Mouse (Mus musculus): ENCODE results near the gene Wdr66.
A peak's percentile ranks its signal among the peaks of the same experiment; 100 is the strongest.

Gene Wdr66

GRCm38 (mm10) chr5:123297830-123298229, 45.9 kb downstream of the Wdr66 start:
- H3K27me3 ChIP-seq (ENCODE audit: insufficient read depth, low read length): peaks cover 39% of the 10 kb centered on the region
- H3K4me3 ChIP-seq (replicated peaks; ENCODE audit: low read length): no peak overlapping the region
- H3K9me3 ChIP-seq (ENCODE audit: low read length): no peaks in the 10 kb centered on the region
- H3K36me3 ChIP-seq (ENCODE audit: insufficient read depth, low read length): no peaks in the 10 kb centered on the region
- H3K4me1 ChIP-seq (replicated peaks; ENCODE audit: low read depth, low read length): peaks cover 40% of the 10 kb centered on the region
- TF ChIP-seq CTCF (conservative IDR thresholded peaks at IDR 0.05; ENCODE audit: low read length) (no peak), NANOG (IDR thresholded peaks at IDR 0.05; ENCODE audit: borderline replicate concordance, low read length) (no peak), POU5F1 (IDR thresholded peaks at IDR 0.05; ENCODE audit: borderline replicate concordance, low read length) (no peak)

- H3K9me3 ChIP-seq (ENCODE audit: low read length): no peaks in the 10 kb centered on the region
- H3K4me3 ChIP-seq (replicated peaks; ENCODE audit: low read length): no peak overlapping the region
- H3K27me3 ChIP-seq (ENCODE audit: insufficient read depth, low read length): peaks cover 36% of the 10 kb centered on the region
- H3K36me3 ChIP-seq (ENCODE audit: insufficient read depth, low read length): no peaks in the 10 kb centered on the region
- peaks cover 44% of the 10 kb centered on the region for H3K4me1 ChIP-seq (replicated peaks; ENCODE audit: low read depth, low read length)
- TF ChIP-seq POU5F1 (IDR thresholded peaks at IDR 0.05; ENCODE audit: borderline replicate concordance, low read length): peak; percentile 83; the same call in 1 of the 2 replicates
- TF ChIP-seq CTCF (conservative IDR thresholded peaks at IDR 0.05; ENCODE audit: low read length): peak; percentile 61
- TF ChIP-seq NANOG (IDR thresholded peaks at IDR 0.05; ENCODE audit: borderline replicate concordance, low read length): no peak
Observed at GRCm38 (mm10) chr5:123298526-123298925, 46.6 kb downstream of the Wdr66 start.

- Histone ChIP-seq H3K4me3 (replicated peaks; ENCODE audit: low read length) (no peak overlapping the region), H3K9me3 (ENCODE audit: low read length) (no peaks in the 10 kb centered on the region)
- TF ChIP-seq POU5F1 (IDR thresholded peaks at IDR 0.05; ENCODE audit: borderline replicate concordance, low read length) (no peak), CTCF (conservative IDR thresholded peaks at IDR 0.05; ENCODE audit: low read length) (no peak), NANOG (IDR thresholded peaks at IDR 0.05; ENCODE audit: borderline replicate concordance, low read length) (no peak)
Observed at GRCm38 (mm10) chr5:123300496-123301034, 48.7 kb downstream of the Wdr66 start.

GRCm38 (mm10) chr5:123301780-123302521, 50.0 kb downstream of the Wdr66 start:
- Histone ChIP-seq H3K4me1 (replicated peaks; ENCODE audit: low read depth, low read length) (peaks cover 38% of the 10 kb centered on the region), H3K9me3 (ENCODE audit: low read length) (no peaks in the 10 kb centered on the region), H3K36me3 (ENCODE audit: insufficient read depth, low read length) (no peaks in the 10 kb centered on the region), H3K4me3 (replicated peaks; ENCODE audit: low read length) (no peak overlapping the region), H3K27me3 (ENCODE audit: insufficient read depth, low read length) (peaks cover 22% of the 10 kb centered on the region)
- TF ChIP-seq CTCF (conservative IDR thresholded peaks at IDR 0.05; ENCODE audit: low read length): no peak
- TF ChIP-seq POU5F1 (IDR thresholded peaks at IDR 0.05; ENCODE audit: borderline replicate concordance, low read length): no peak
- no peak for TF ChIP-seq NANOG (IDR thresholded peaks at IDR 0.05; ENCODE audit: borderline replicate concordance, low read length)

More at GRCm38 (mm10) chr5:123300496-123301034, 48.7 kb downstream of the Wdr66 start:
- H3K27me3 ChIP-seq (ENCODE audit: insufficient read depth, low read length): peaks cover 27% of the 10 kb centered on the region
- peaks cover 44% of the 10 kb centered on the region for H3K4me1 ChIP-seq (replicated peaks; ENCODE audit: low read depth, low read length)
- H3K36me3 ChIP-seq (ENCODE audit: insufficient read depth, low read length): no peaks in the 10 kb centered on the region

GRCm38 (mm10) chr5:123307630-123308282, 55.9 kb downstream of the Wdr66 start:
- H3K4me1 ChIP-seq (replicated peaks; ENCODE audit: low read depth, low read length): peaks cover 20% of the 10 kb centered on the region
- TF ChIP-seq POU5F1 (IDR thresholded peaks at IDR 0.05; ENCODE audit: borderline replicate concordance, low read length): no peak
- TF ChIP-seq NANOG (IDR thresholded peaks at IDR 0.05; ENCODE audit: borderline replicate concordance, low read length): no peak
- TF ChIP-seq CTCF (conservative IDR thresholded peaks at IDR 0.05; ENCODE audit: low read length): no peak
- no peaks in the 10 kb centered on the region for H3K9me3 ChIP-seq (ENCODE audit: low read length)
- no peak overlapping the region for H3K4me3 ChIP-seq (replicated peaks; ENCODE audit: low read length)
- H3K27me3 ChIP-seq (ENCODE audit: insufficient read depth, low read length): peaks cover 17% of the 10 kb centered on the region; the same call in 1 of the 2 replicates
- no peaks in the 10 kb centered on the region for H3K36me3 ChIP-seq (ENCODE audit: insufficient read depth, low read length)

- TF ChIP-seq POU5F1 (IDR thresholded peaks at IDR 0.05; ENCODE audit: borderline replicate concordance, low read length) (no peak), NANOG (IDR thresholded peaks at IDR 0.05; ENCODE audit: borderline replicate concordance, low read length) (no peak), CTCF (conservative IDR thresholded peaks at IDR 0.05; ENCODE audit: low read length) (no peak)
- no peaks in the 10 kb centered on the region for H3K9me3 ChIP-seq (ENCODE audit: low read length)
Observed at GRCm38 (mm10) chr5:123309816-123310215, 57.9 kb downstream of the Wdr66 start.

GRCm38 (mm10) chr5:123310221-123310620, 58.3 kb downstream of the Wdr66 start:
- H3K9me3 ChIP-seq (ENCODE audit: low read length): no peaks in the 10 kb centered on the region
- H3K4me1 ChIP-seq (replicated peaks; ENCODE audit: low read depth, low read length): peaks cover 26% of the 10 kb centered on the region
- peaks cover 9% of the 10 kb centered on the region; the same call in 1 of the 2 replicates for H3K27me3 ChIP-seq (ENCODE audit: insufficient read depth, low read length)
- TF ChIP-seq POU5F1 (IDR thresholded peaks at IDR 0.05; ENCODE audit: borderline replicate concordance, low read length) (no peak), CTCF (conservative IDR thresholded peaks at IDR 0.05; ENCODE audit: low read length) (no peak), NANOG (IDR thresholded peaks at IDR 0.05; ENCODE audit: borderline replicate concordance, low read length) (no peak)
- no peak overlapping the region for H3K4me3 ChIP-seq (replicated peaks; ENCODE audit: low read length)
- H3K36me3 ChIP-seq (ENCODE audit: insufficient read depth, low read length): no peaks in the 10 kb centered on the region

More at GRCm38 (mm10) chr5:123309816-123310215, 57.9 kb downstream of the Wdr66 start:
- Histone ChIP-seq H3K4me3 (replicated peaks; ENCODE audit: low read length) (no peak overlapping the region), H3K4me1 (replicated peaks; ENCODE audit: low read depth, low read length) (peaks cover 23% of the 10 kb centered on the region), H3K27me3 (ENCODE audit: insufficient read depth, low read length) (peaks cover 9% of the 10 kb centered on the region; the same call in 1 of the 2 replicates), H3K36me3 (ENCODE audit: insufficient read depth, low read length) (no peaks in the 10 kb centered on the region)

GRCm38 (mm10) chr5:123313058-123313630, 61.2 kb downstream of the Wdr66 start:
- Histone ChIP-seq H3K9me3 (ENCODE audit: low read length) (no peaks in the 10 kb centered on the region), H3K27me3 (ENCODE audit: insufficient read depth, low read length) (peaks cover 14% of the 10 kb centered on the region; the same call in 1 of the 2 replicates), H3K4me1 (replicated peaks; ENCODE audit: low read depth, low read length) (peaks cover 37% of the 10 kb centered on the region), H3K36me3 (ENCODE audit: insufficient read depth, low read length) (no peaks in the 10 kb centered on the region), H3K4me3 (replicated peaks; ENCODE audit: low read length) (no peak overlapping the region)
- no peak for TF ChIP-seq POU5F1 (IDR thresholded peaks at IDR 0.05; ENCODE audit: borderline replicate concordance, low read length)
- no peak for TF ChIP-seq NANOG (IDR thresholded peaks at IDR 0.05; ENCODE audit: borderline replicate concordance, low read length)
- TF ChIP-seq CTCF (conservative IDR thresholded peaks at IDR 0.05; ENCODE audit: low read length): no peak
